Mouse (Mus musculus) hindbrain, embryonic 12.5 days (tissue): Measurements from ENCODE around the gene Zc3h7b. TPM values are rescaled to one million over a fixed set of nuclear protein-coding genes. Genes with fewer than 3 reads are reported as not detected.

ENCODE experiments used
- ATAC-seq: fragments of 200-750 bp; cut with Nextera tagmentation; 2 replicates; pipeline ENCODE4 v1.8.0; 2017; ENCODE audit warnings: moderate TSS enrichment; ENCODE audit not compliant: low FRiP score
- H3K27ac ChIP-seq: fragments of 300-500 bp; sonication (generic); 2 replicates; pipeline ENCODE4 v1.5.1; 2016; ENCODE audit warnings: mild to moderate bottlenecking
- H3K27me3 ChIP-seq: fragments of 300-500 bp; sonication (generic); 2 replicates; pipeline ENCODE4 v1.6.1; 2016; ENCODE audit warnings: mild to moderate bottlenecking
- H3K36me3 ChIP-seq: fragments of 300-500 bp; sonication (generic); 2 replicates; pipeline ENCODE4 v1.6.1; 2016; ENCODE audit warnings: mild to moderate bottlenecking
- H3K4me1 ChIP-seq: fragments of 300-500 bp; sonication (generic); 2 replicates; pipeline ENCODE4 v1.6.1; 2016
- H3K4me2 ChIP-seq: fragments of 300-500 bp; sonication (generic); replicated peaks from 2 replicates; pipeline ENCODE4 v1.6.1; 2016; ENCODE audit warnings: mild to moderate bottlenecking
- H3K4me3 ChIP-seq: fragments of 300-500 bp; sonication (generic); 2 replicates; pipeline ENCODE4 v1.5.1; 2016; ENCODE audit warnings: mild to moderate bottlenecking
- H3K9ac ChIP-seq: fragments of 300-500 bp; sonication (generic); 2 replicates; pipeline ENCODE4 v1.6.1; 2016; ENCODE audit warnings: mild to moderate bottlenecking, moderate library complexity
- H3K9me3 ChIP-seq: fragments of 300-500 bp; sonication (generic); replicated peaks from 2 replicates; pipeline ENCODE4 v1.6.1; 2016; ENCODE audit warnings: mild to moderate bottlenecking
- WGBS: fragments of 180-500 bp; shearing (Covaris S2); methylation state at CpG from one replicate; pipeline ENCODE4 v1.1.7; 2016; 5-methylcytosine and 5-hydroxymethylcytosine counted together
- polyA plus RNA-seq: library from polyadenylated mRNA; unstranded; fragments of >200 nt; fragmentation: Nextera tagmentation; extraction: Ambion mirVana; gene quantifications from 2 replicates; pipeline ENCODE4 v1.2.1, GENCODE M21; 2016

Gene Zc3h7b
- polyA plus RNA-seq, 1 experiment from 2014 or later: 52.1 TPM

DNA sequence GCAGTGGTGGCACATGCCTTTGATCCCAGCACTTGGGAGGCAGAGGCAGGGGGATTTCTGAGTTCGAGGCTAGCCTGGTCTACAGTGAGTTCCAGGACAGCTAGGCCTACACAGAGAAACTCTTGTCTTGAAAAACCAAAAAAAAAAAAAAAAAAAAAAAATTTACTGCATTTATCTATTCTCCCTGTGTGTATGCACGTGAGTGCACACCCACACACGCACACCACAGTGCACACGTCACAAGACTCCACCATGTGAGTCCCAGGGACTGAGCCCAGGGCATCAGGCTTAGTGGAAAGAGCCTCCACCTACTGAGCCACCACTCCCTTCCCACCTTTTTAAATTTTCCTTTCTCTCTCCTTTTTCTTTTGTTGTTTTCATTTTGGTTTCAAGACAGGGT, 85.7 kb downstream of the Zc3h7b start:
- peaks cover 6% of the 10 kb centered on the region for H3K4me1 ChIP-seq
- H3K4me3 ChIP-seq: no peak overlapping the region
- H3K27ac ChIP-seq: no peak overlapping the region
- 0 out of 2 replicates have a peak, but pooled peaks cover 3% of the 10 kb centered on the region for H3K27me3 ChIP-seq
- 84% methylated on average over 4 of the region's 4 CpGs for WGBS
- peaks cover 22% of the 10 kb centered on the region for H3K36me3 ChIP-seq
- no peaks in the 10 kb centered on the region for H3K9me3 ChIP-seq
- H3K9ac ChIP-seq: no peak overlapping the region
- no peak for ATAC-seq
- H3K4me2 ChIP-seq: no peak overlapping the region

DNA sequence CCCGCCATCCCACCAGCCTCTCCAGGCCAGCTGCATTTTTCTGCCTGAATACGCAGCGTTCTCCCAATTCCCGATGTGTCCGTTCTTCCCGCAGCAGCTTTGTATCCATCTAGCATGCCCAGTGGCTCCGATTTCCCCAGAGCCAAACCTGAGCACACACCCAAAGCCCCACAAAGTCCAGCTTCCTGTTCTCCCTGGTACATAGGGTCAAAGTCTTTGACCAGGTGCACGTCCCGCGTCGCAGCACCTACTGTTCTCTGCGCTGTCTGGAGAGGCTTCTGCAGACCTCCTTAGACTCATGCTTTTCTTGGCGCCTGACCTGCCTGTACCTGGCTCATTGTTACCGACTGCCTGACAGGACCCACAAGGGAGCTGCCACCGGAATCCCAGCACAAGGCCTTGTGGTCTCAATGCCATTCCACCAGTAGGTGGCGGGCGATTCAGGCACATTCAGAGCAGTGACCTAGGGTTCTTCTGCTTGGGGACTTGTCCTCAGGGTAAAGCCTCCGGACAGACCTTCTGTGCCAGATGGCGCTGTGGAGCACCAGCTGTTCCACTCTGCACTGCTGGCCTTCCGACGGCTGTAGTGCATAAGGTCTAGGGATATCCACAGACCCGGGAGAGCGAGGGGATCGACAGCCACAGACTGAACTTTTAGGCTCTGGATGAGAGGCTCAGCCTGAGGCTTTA, 86.4 kb downstream of the Zc3h7b start:
- 16% methylated on average over 24 of the region's 24 CpGs for WGBS
- Histone ChIP-seq H3K9me3 (no peaks in the 10 kb centered on the region), H3K27ac (peak overlapping the region; percentile 52), H3K4me3 (no peak overlapping the region), H3K9ac (peak overlapping the region; percentile 41), H3K4me2 (peak overlapping the region; percentile 15), H3K4me1 (peaks cover 11% of the 10 kb centered on the region), H3K27me3 (0 out of 2 replicates have a peak, but pooled peaks cover 11% of the 10 kb centered on the region), H3K36me3 (peaks cover 14% of the 10 kb centered on the region; the same call in 1 of the 2 replicates)
- peak; percentile 88 for ATAC-seq

DNA sequence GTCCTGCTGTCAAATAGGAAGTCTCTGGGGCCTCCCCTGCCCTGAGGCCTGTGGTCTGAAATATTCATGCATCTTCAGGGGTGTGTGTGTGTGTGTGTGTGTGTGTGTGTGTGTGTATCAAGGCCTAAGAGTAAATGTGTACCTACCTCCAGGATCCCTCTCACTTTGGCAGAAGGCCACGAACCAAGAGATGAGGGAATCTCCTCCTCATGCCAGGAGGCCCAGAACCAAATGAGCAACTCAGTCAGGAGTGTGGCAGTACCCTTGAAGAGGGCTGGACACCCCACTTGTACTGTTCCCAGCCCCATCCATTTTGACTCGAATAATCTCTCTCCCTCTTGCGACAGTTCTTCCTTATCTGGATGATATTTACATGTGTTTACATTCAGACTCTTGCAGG, 87.4 kb downstream of the Zc3h7b start:
- Histone ChIP-seq H3K9me3 (no peaks in the 10 kb centered on the region), H3K27ac (0 out of 2 replicates have a peak overlapping the region, but pooled peaks have one; percentile 30), H3K9ac (no peak overlapping the region), H3K4me2 (no peak overlapping the region), H3K27me3 (peaks cover 15% of the 10 kb centered on the region; the same call in 1 of the 2 replicates), H3K36me3 (0 out of 2 replicates have a peak, but pooled peaks cover 5% of the 10 kb centered on the region), H3K4me1 (peaks cover 16% of the 10 kb centered on the region), H3K4me3 (no peak overlapping the region)
- ATAC-seq: no peak
- WGBS: 83% methylated on average over 3 of the region's 3 CpGs

DNA sequence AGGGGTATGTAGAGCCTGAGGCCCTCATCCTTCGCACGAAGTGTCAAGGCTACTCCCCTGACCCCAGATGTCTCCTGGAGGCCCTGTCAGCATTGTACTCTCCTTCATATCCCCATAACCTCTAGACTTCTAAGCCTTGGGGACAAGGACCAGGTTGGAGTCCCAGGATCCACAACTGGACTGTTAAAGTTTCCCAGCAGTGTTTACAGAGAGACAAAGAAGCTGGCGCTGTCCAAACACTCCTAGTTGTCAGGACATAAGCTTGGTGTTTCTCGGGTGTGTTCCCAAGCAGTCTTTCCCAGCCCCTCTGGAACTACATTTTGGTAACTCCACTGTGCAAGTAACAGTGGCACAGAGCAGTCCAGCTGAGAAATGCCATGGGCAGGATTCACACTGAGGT, 88.6 kb downstream of the Zc3h7b start:
- no peak overlapping the region for H3K4me3 ChIP-seq
- H3K36me3 ChIP-seq: no peaks in the 10 kb centered on the region
- H3K27me3 ChIP-seq: peaks cover 18% of the 10 kb centered on the region; the same call in 1 of the 2 replicates
- H3K4me1 ChIP-seq: peaks cover 16% of the 10 kb centered on the region
- H3K4me2 ChIP-seq: no peak overlapping the region
- 76% methylated on average over 4 of the region's 4 CpGs for WGBS
- H3K27ac ChIP-seq: no peak overlapping the region
- H3K9me3 ChIP-seq: no peaks in the 10 kb centered on the region
- ATAC-seq: no peak
- H3K9ac ChIP-seq: no peak overlapping the region

DNA sequence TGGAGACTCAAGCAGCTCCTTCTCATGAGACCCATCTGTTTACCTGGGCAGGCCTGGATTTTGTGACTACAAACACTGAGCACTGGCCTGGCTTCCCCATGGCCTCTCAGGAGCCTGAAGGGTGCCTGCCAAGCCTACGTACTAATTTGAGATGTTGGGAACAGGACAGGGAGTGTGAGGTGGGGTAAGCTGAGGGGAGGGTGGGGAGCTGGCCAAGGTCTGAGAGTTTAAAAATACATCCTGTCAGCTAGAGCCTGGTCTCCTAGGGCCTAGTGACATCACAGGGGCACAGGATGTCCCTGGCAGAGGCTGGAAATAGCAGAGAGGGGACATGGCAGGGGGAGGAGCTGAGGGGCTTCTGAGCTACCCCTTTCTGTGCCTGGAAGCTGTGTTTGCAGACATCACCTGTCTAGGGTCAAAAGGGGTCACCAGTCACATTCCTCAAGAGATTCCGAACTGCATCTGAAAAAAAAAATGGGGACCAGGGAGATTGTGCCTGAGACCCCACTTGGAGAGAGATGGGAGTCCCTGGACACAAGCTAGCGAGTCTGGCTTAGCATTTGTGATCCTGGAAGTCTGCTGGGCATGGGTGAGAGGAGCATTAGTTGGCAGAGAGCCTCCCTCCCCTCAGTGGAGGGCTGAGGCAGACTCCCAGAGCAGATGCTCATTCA, 89.4 kb downstream of the Zc3h7b start:
- Histone ChIP-seq H3K9me3 (no peaks in the 10 kb centered on the region), H3K4me1 (peaks cover 16% of the 10 kb centered on the region), H3K9ac (no peak overlapping the region; the same call in 1 of the 2 replicates), H3K4me3 (no peak overlapping the region), H3K36me3 (no peaks in the 10 kb centered on the region), H3K4me2 (no peak overlapping the region), H3K27me3 (peaks cover 18% of the 10 kb centered on the region; the same call in 1 of the 2 replicates), H3K27ac (no peak overlapping the region)
- 53% methylated on average over 3 of the region's 3 CpGs for WGBS
- no peak for ATAC-seq

DNA sequence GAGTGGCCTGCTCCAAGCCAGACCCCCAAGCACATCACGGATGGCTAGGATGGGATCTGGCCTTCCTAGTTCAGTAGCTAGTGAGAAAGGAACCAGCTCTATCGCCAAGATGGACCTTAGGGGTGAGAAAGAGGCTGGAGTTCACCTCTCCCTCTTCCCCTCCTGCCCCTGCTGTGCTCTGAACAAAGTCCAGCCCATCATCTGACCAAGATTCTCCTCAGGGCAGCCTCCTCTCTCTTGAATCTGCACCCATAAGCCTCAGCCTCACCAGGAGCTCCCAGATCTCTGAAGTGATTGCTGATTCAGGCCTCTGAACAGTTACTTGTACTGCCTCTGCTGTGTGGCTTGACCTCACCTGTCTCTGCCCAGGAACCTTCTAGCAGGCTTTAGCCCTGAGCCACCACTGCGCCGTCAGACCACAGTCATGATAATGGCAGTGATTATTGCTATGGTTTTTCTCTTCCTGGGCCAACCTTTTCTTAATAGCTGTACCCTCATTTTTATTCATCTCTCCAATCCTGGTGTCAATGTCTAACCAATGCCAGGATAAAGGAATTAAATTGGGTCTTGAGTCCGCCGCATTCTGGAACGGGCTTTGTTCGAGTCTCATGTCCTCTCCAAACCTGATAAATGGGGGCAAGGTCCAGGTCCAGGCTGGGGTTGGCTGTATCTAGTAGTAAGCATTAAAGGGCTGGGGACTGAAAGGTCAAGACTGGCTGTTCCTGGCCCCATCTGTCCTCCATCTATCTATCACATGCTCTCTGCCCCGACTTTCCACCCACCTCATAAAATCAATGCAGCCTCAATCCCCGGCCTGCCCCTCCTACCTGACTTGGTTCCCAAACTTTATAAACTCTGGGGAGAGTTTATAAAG, 90.4 kb downstream of the Zc3h7b start:
- WGBS: 68% methylated on average over 10 of the region's 10 CpGs
- no peak for ATAC-seq
- Histone ChIP-seq H3K27ac (no peak overlapping the region), H3K4me3 (no peak overlapping the region), H3K36me3 (no peaks in the 10 kb centered on the region), H3K9me3 (no peaks in the 10 kb centered on the region), H3K4me2 (no peak overlapping the region), H3K27me3 (peaks cover 18% of the 10 kb centered on the region; the same call in 1 of the 2 replicates), H3K9ac (no peak overlapping the region), H3K4me1 (peaks cover 19% of the 10 kb centered on the region)

DNA sequence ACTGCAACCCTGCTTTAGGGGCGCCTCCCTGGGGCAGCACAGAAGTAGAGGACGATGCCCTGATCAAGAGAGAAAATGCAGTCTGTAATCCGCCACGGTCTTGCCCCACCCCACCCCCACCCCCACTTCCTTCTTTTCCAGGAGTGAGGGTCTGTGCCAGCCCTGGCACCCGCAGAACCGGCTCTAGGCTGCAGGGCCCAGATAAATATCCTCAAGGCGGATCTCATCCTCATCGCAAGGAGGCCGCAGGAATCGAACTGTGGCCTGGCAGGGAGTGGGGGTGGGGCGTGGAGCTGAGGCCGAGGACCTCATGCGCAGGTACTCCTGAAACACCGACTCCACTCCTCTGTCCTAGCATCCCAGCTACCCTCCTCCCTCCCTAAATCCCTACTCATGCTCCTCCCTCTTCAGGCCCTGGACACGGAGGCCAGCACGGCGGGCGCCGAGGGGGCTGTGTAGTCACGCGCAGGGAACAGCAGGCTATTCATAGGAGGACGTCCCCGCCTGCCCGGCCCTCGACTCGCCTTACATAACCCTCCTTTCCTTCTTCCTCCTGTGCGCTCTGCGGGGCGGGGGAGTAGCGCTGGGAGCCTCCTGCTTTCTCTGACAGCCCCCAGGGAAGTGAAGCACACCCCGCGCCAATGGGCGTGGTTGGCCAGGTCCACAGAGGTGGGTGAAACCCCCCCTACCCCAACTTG, 91.4 kb downstream of the Zc3h7b start:
- Histone ChIP-seq H3K27ac (no peak overlapping the region), H3K27me3 (peaks cover 18% of the 10 kb centered on the region; the same call in 1 of the 2 replicates), H3K4me3 (peak overlapping the region; percentile 24), H3K9me3 (no peaks in the 10 kb centered on the region), H3K4me2 (peak overlapping the region; percentile 44), H3K9ac (peak overlapping the region; percentile 47), H3K4me1 (peaks cover 16% of the 10 kb centered on the region), H3K36me3 (no peaks in the 10 kb centered on the region)
- WGBS: 4% methylated on average over 33 of the region's 33 CpGs
- peak; percentile 65 for ATAC-seq

DNA sequence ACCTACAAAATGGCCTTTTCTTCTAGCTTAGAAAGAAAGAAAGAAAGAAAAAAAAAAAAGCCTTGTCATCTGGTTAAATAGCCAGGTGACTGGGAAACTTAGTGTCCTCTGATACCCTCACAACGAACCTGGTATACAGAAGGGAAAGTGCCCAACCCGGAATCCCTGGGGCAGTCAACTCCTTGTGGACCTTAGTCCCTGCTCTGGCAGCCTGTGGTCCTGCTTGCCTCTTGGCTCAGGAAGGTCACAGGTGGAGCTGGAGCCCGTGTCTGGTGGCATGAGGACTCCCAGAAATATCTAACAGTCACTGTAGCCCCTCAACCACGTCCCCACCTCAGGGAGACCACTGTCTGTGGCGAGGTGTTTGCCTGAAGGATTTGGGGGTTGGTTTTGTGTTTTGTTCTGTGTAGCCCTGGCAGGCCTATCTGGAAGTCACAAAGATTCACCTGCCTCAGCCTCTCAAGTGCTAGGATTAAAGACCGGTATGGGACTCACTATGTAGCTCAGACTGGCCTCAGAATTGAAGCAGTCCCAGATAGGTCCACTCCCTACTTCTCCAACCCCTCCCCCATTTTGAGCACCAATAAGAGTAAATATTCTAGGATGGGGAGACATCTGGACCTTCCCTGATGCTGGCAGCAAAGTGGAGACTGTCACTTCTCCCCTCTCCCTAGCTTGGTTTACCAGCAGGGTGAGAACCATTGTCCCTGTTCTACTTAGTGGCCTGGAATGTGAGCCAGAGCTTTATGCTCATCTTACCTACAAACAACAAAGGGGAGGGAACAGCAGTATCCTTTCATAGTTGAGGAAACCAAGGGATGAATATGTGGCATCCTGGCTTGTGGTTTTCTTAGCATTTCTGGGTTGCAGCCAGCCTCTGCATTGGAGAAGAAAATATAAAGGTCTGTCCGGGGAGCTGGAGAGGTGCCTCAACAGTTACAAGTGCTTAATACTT, 92.4 kb downstream of the Zc3h7b start:
- 57% methylated on average over 7 of the region's 7 CpGs for WGBS
- no peak for ATAC-seq
- Histone ChIP-seq H3K36me3 (no peaks in the 10 kb centered on the region), H3K4me3 (no peak overlapping the region), H3K27me3 (peaks cover 18% of the 10 kb centered on the region; the same call in 1 of the 2 replicates), H3K4me1 (peaks cover 13% of the 10 kb centered on the region), H3K9ac (no peak overlapping the region), H3K9me3 (no peaks in the 10 kb centered on the region), H3K4me2 (no peak overlapping the region), H3K27ac (no peak overlapping the region)

DNA sequence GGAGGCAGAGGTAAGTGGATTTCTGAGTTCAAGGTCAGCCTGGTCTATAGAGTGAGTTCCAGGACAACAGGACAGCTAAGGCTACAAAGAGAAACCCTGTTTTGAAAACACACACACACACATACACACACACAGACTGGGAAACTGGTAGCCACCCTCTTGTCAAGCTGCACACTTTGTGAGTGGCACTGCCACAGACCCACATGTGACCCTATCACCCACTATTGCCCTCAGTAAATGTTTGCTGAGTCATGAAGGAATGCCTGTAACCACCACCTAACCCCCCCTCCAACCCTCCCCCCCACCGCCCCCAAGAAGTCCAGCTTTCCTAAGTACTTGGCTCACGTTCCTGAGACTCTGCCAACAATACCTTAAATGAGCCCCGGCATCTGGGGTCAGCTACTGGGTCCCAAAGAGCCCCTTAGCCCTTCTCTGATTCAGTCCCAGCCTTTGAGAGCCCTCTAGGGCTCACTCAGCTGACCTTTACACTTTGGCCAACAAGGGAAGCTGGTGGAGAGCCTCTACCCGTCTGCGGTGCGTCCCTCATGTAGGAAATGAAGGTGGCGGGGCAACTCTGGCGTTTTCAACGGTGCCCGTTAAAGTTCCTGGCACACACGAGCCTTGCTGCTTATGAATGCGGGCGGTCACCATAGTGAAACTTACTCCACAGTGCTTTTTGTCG, 93.8 kb downstream of the Zc3h7b start:
- Histone ChIP-seq H3K36me3 (no peaks in the 10 kb centered on the region), H3K27ac (no peak overlapping the region), H3K27me3 (peaks cover 18% of the 10 kb centered on the region; the same call in 1 of the 2 replicates), H3K4me1 (peaks cover 13% of the 10 kb centered on the region), H3K9ac (no peak overlapping the region), H3K4me2 (no peak overlapping the region), H3K9me3 (no peaks in the 10 kb centered on the region), H3K4me3 (no peak overlapping the region)
- no peak for ATAC-seq
- 70% methylated on average over 14 of the region's 14 CpGs for WGBS

DNA sequence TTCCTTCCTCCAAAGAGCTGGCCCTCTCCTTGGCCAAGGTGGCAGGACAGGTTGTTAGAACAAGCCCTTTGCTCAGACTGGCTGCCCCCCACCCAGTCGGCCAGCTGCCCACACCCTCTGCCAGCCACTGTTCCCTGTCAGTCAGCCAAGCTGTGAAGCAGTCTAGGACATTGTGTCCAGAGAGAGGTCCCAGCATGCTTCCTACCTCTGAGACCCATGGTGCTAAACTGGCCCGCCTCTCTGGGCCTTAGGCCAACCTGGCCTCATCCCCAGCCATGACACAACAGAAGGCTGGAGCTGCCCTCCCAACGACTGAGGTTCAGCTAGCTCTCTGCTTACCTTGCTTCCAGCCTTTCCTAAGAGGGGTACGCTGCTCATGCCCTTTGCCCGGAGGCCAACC, 94.8 kb downstream of the Zc3h7b start:
- Histone ChIP-seq H3K4me3 (no peak overlapping the region), H3K4me1 (peaks cover 13% of the 10 kb centered on the region), H3K9me3 (no peaks in the 10 kb centered on the region), H3K4me2 (no peak overlapping the region), H3K36me3 (no peaks in the 10 kb centered on the region), H3K27ac (no peak overlapping the region), H3K27me3 (peaks cover 18% of the 10 kb centered on the region; the same call in 1 of the 2 replicates), H3K9ac (no peak overlapping the region; the same call in 1 of the 2 replicates)
- ATAC-seq: no peak
- 64% methylated on average over 5 of the region's 5 CpGs for WGBS
